Mouse (Mus musculus) kidney, postnatal 0 days (tissue): ENCODE measurements around the gene Adgrl3. TPM values are rescaled to one million over a fixed set of nuclear protein-coding genes. Genes with fewer than 3 reads are reported as not detected.

Source experiments
- ATAC-seq: fragments of 200-750 bp; cut with Nextera tagmentation; replicated peaks from 2 replicates; pipeline ENCODE4 v1.8.0; 2017; ENCODE audit warnings: low read depth, moderate number of reproducible peaks, moderate TSS enrichment, moderate library complexity; ENCODE audit not compliant: low FRiP score
- DNase-seq: peaks from one replicate; pipeline ENCODE4 v3.0.0-alpha.2; 2016; ENCODE audit warnings: low spot score
- H3K27ac ChIP-seq: fragments of 300-500 bp; sonication (generic); 2 replicates; pipeline ENCODE4 v1.5.1; 2014; ENCODE audit warnings: mild to moderate bottlenecking
- H3K27me3 ChIP-seq: fragments of 300-500 bp; sonication (generic); 2 replicates; pipeline ENCODE4 v1.6.1; 2014; ENCODE audit warnings: low read length, mixed read lengths; ENCODE audit not compliant: insufficient read depth
- H3K36me3 ChIP-seq: fragments of 300-500 bp; sonication (generic); 2 replicates; pipeline ENCODE4 v1.6.1; 2014; ENCODE audit warnings: low read length, mixed read lengths; ENCODE audit not compliant: insufficient read depth
- H3K4me1 ChIP-seq: fragments of 300-500 bp; sonication (generic); replicated peaks from 2 replicates; pipeline ENCODE4 v1.6.1; 2014; ENCODE audit warnings: antibody characterized with exemption, low read length, mixed read lengths; ENCODE audit not compliant: insufficient read depth
- H3K4me2 ChIP-seq: fragments of 300-500 bp; sonication (generic); 2 replicates; pipeline ENCODE4 v1.6.1; 2014; ENCODE audit warnings: mild to moderate bottlenecking, low read length, moderate library complexity, mixed read lengths
- H3K4me3 ChIP-seq: fragments of 300-500 bp; sonication (generic); replicated peaks from 2 replicates; pipeline ENCODE4 v1.5.1; 2014; ENCODE audit warnings: low read depth, low read length
- H3K9ac ChIP-seq: fragments of 300-500 bp; sonication (generic); 2 replicates; pipeline ENCODE4 v1.6.1; 2014; ENCODE audit warnings: low read depth, low read length
- H3K9me3 ChIP-seq: fragments of 300-500 bp; sonication (generic); replicated peaks from 2 replicates; pipeline ENCODE4 v1.6.1; 2016; ENCODE audit warnings: low read length, inconsistent platforms, mixed read lengths
- CTCF ChIP-seq: IDR thresholded peaks from 2 replicates; pipeline ENCODE4 v1.5.1; 2016; ENCODE audit warnings: antibody characterized with exemption, low read depth, mild to moderate bottlenecking, moderate library complexity
- WGBS: fragments of 180-500 bp; shearing (Covaris S2); extraction: QIAGEN DNeasy Blood & Tissue Kit; methylation state at CpG from one replicate; pipeline ENCODE4 v1.1.7; 2014; 5-methylcytosine and 5-hydroxymethylcytosine counted together
- polyA plus RNA-seq: library from polyadenylated mRNA; unstranded; fragments of >200 nt; fragmentation: Nextera tagmentation; extraction: Ambion mirVana; gene quantifications from 2 replicates; pipeline ENCODE4 v1.2.1, GENCODE M21; 2015

Gene Adgrl3
- polyA plus RNA-seq, 1 experiment from 2014 or later = 8.8 TPM

- Histone ChIP-seq H3K27me3 (no peaks in the 10 kb centered on the region), H3K36me3 (no peaks in the 10 kb centered on the region), H3K4me2 (no peak overlapping the region), H3K27ac (no peak overlapping the region), H3K9ac (no peak overlapping the region), H3K4me3 (no peak overlapping the region), H3K9me3 (no peaks in the 10 kb centered on the region), H3K4me1 (no peaks in the 10 kb centered on the region)
- ATAC-seq (no peak), DNase-seq (no peak)
- no peak for TF ChIP-seq CTCF
These were observed 180.4 kb downstream of the Adgrl3 start for GRCm38 (mm10) chr5:81200354-81200753.

- Histone ChIP-seq H3K36me3 (no peaks in the 10 kb centered on the region), H3K4me1 (no peaks in the 10 kb centered on the region), H3K4me3 (no peak overlapping the region), H3K4me2 (no peak overlapping the region), H3K27ac (no peak overlapping the region), H3K27me3 (no peaks in the 10 kb centered on the region), H3K9me3 (no peaks in the 10 kb centered on the region), H3K9ac (no peak overlapping the region)
- no peak for TF ChIP-seq CTCF
- ATAC-seq (no peak), DNase-seq (no peak)
- 77% methylated on average over 4 of the region's 4 CpGs for WGBS
These were observed 181.9 kb downstream of the Adgrl3 start for GRCm38 (mm10) chr5:81201885-81202284.

- no peak overlapping the region for H3K9ac ChIP-seq
- H3K36me3 ChIP-seq = no peaks in the 10 kb centered on the region
- DNase-seq (no peak), ATAC-seq (no peak)
- H3K27me3 ChIP-seq = no peaks in the 10 kb centered on the region
- H3K4me1 ChIP-seq = no peaks in the 10 kb centered on the region
- no peaks in the 10 kb centered on the region for H3K9me3 ChIP-seq
- H3K27ac ChIP-seq = no peak overlapping the region
- TF ChIP-seq CTCF = no peak
- no peak overlapping the region for H3K4me2 ChIP-seq
- no peak overlapping the region for H3K4me3 ChIP-seq
- WGBS = 82% methylated on average over 2 of the region's 2 CpGs
These were observed 198.6 kb downstream of the Adgrl3 start for GRCm38 (mm10) chr5:81218500-81219057.

GRCm38 (mm10) chr5:81224465-81224864, 204.5 kb downstream of the Adgrl3 start:
- no peak for TF ChIP-seq CTCF
- DNase-seq (no peak), ATAC-seq (no peak)
- Histone ChIP-seq H3K27me3 (no peaks in the 10 kb centered on the region), H3K4me2 (no peak overlapping the region), H3K9me3 (no peaks in the 10 kb centered on the region), H3K9ac (no peak overlapping the region), H3K36me3 (no peaks in the 10 kb centered on the region), H3K27ac (no peak overlapping the region), H3K4me3 (no peak overlapping the region), H3K4me1 (no peaks in the 10 kb centered on the region)
- WGBS = 85% methylated on average over 6 of the region's 6 CpGs

- Histone ChIP-seq H3K4me3 (no peak overlapping the region), H3K4me1 (no peaks in the 10 kb centered on the region), H3K27ac (no peak overlapping the region), H3K9me3 (no peaks in the 10 kb centered on the region), H3K9ac (no peak overlapping the region), H3K36me3 (no peaks in the 10 kb centered on the region), H3K27me3 (no peaks in the 10 kb centered on the region), H3K4me2 (no peak overlapping the region)
- 84% methylated on average over 2 of the region's 2 CpGs for WGBS
- TF ChIP-seq CTCF = no peak
- ATAC-seq (no peak), DNase-seq (no peak)
These were observed 205.5 kb downstream of the Adgrl3 start for GRCm38 (mm10) chr5:81225486-81225885.

GRCm38 (mm10) chr5:81227256-81227655, 207.3 kb downstream of the Adgrl3 start:
- no peak overlapping the region for H3K27ac ChIP-seq
- H3K4me2 ChIP-seq = no peak overlapping the region
- H3K36me3 ChIP-seq = no peaks in the 10 kb centered on the region
- no peaks in the 10 kb centered on the region for H3K9me3 ChIP-seq
- no peaks in the 10 kb centered on the region for H3K4me1 ChIP-seq
- DNase-seq (no peak), ATAC-seq (no peak)
- no peak for TF ChIP-seq CTCF
- no peak overlapping the region for H3K9ac ChIP-seq
- H3K4me3 ChIP-seq = no peak overlapping the region
- no peaks in the 10 kb centered on the region for H3K27me3 ChIP-seq

- ATAC-seq = no peak
These were observed 228.8 kb downstream of the Adgrl3 start for GRCm38 (mm10) chr5:81248724-81249123.

More at GRCm38 (mm10) chr5:81248724-81249123, 228.8 kb downstream of the Adgrl3 start:
- no peak for TF ChIP-seq CTCF
- Histone ChIP-seq H3K4me3 (no peak overlapping the region), H3K4me1 (no peaks in the 10 kb centered on the region), H3K27ac (no peak overlapping the region), H3K9me3 (no peaks in the 10 kb centered on the region), H3K4me2 (no peak overlapping the region), H3K27me3 (no peaks in the 10 kb centered on the region), H3K9ac (no peak overlapping the region), H3K36me3 (no peaks in the 10 kb centered on the region)
- WGBS = 34% methylated on average over 5 of the region's 5 CpGs
- peak; percentile 60 for DNase-seq
